Mouse (Mus musculus) hindbrain, embryonic 11.5 days (tissue): ENCODE data around the gene Anxa9. TPM values are rescaled to one million over a fixed set of nuclear protein-coding genes. Genes with fewer than 3 reads are reported as not detected.

Source experiments
- ATAC-seq: fragments of 200-750 bp; cut with Nextera tagmentation; 2 replicates; pipeline ENCODE4 v1.8.0; 2017; ENCODE audit warnings: mild to moderate bottlenecking, moderate TSS enrichment, moderate library complexity; ENCODE audit not compliant: low FRiP score
- DNase-seq: peaks from one replicate; pipeline ENCODE4 v3.0.0-alpha.2; 2015; ENCODE audit warnings: low spot score
- H3K27ac ChIP-seq: fragments of 300-500 bp; sonication (generic); 2 replicates; pipeline ENCODE4 v1.5.1; 2014; ENCODE audit warnings: mild to moderate bottlenecking, low read depth, low read length
- H3K27me3 ChIP-seq: fragments of 300-500 bp; sonication (generic); 2 replicates; pipeline ENCODE4 v1.6.1; 2014; ENCODE audit warnings: mild to moderate bottlenecking, low read length, moderate library complexity, mixed read lengths; ENCODE audit not compliant: control insufficient read depth, insufficient read depth
- H3K36me3 ChIP-seq: fragments of 300-500 bp; sonication (generic); 2 replicates; pipeline ENCODE4 v1.6.1; 2014; ENCODE audit warnings: mild to moderate bottlenecking, low read length, moderate library complexity, mixed read lengths; ENCODE audit not compliant: control insufficient read depth, insufficient read depth
- H3K4me1 ChIP-seq: fragments of 300-500 bp; sonication (generic); replicated peaks from 2 replicates; pipeline ENCODE4 v1.6.1; 2014; ENCODE audit warnings: low read length, mixed read lengths; ENCODE audit not compliant: control insufficient read depth, insufficient read depth
- H3K4me2 ChIP-seq: fragments of 300-500 bp; sonication (generic); replicated peaks from 2 replicates; pipeline ENCODE4 v1.6.1; 2014; ENCODE audit warnings: mild to moderate bottlenecking, low read depth, low read length
- H3K4me3 ChIP-seq: fragments of 300-500 bp; sonication (generic); 2 replicates; pipeline ENCODE4 v1.5.1; 2014; ENCODE audit warnings: low read depth, low read length
- H3K9ac ChIP-seq: fragments of 300-500 bp; sonication (generic); 2 replicates; pipeline ENCODE4 v1.6.1; 2014; ENCODE audit warnings: low read depth, low read length
- H3K9me3 ChIP-seq: fragments of 300-500 bp; sonication (generic); 2 replicates; pipeline ENCODE4 v1.6.1; 2016; ENCODE audit warnings: low read length; ENCODE audit not compliant: control insufficient read depth
- WGBS: fragments of 180-500 bp; shearing (Covaris S2); extraction: QIAGEN DNeasy Blood & Tissue Kit; methylation state at CpG from one replicate; pipeline ENCODE4 v1.1.7; 2014; 5-methylcytosine and 5-hydroxymethylcytosine counted together
- polyA plus RNA-seq: library from polyadenylated mRNA; unstranded; fragments of >200 nt; fragmentation: Nextera tagmentation; extraction: Ambion mirVana; gene quantifications from 2 replicates; pipeline ENCODE4 v1.2.1, GENCODE M21; 2014

Anxa9 gene
- polyA plus RNA-seq, 1 experiment from 2014 or later: 1.6 TPM

DNA sequence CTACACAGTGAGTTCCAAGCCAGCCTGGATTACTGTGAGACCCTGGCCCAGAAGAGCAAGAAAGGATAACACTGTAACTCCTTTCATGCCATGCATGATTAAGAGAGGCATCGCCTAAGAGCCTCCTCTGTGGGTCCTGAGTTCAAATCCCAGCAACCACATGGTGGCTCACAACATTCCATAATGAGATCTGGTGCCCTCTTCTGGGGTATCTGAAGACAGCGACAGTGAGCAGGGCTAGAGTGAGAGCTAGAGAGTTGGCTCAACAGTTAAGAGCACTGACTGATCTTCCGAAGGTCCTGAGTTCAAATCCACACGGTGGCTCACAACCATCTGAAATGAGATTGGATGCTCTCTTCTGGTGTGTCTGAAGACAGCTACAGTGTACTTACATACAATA is 32.5 kb downstream of the Anxa9 start:
- H3K4me2 ChIP-seq: no peak overlapping the region
- 92% methylated on average over 4 of the region's 4 CpGs for WGBS
- no peak overlapping the region for H3K9ac ChIP-seq

DNA sequence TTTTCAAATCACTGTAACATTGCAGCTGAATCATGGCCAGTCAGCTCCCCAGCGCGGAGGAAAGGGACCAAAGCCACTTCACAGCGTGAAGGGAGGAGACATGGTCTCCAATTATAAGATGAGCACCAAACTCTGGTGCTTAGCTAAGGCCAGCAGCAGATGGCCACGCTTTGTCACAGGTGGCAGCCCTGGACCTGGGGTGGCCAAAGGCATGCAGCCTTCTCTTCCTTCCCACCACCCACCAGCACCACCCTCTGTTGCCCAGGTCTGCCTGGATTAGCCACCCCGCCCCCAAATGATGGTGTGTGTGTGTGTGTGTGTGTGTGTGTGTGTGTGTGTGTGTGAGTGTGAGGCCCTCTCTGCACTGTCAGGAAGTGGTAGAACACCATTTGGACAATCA is 33.5 kb downstream of the Anxa9 start:
- Histone ChIP-seq H3K4me2 (no peak overlapping the region), H3K27ac (no peak overlapping the region), H3K4me1 (no peaks in the 10 kb centered on the region), H3K4me3 (no peak overlapping the region), H3K36me3 (no peaks in the 10 kb centered on the region), H3K9me3 (no peaks in the 10 kb centered on the region), H3K9ac (no peak overlapping the region), H3K27me3 (no peaks in the 10 kb centered on the region)
- DNase-seq (no peak), ATAC-seq (no peak)
- 94% methylated on average over 5 of the region's 5 CpGs for WGBS

More for the DNA sequence above, 32.5 kb downstream of the Anxa9 start:
- no peaks in the 10 kb centered on the region for H3K4me1 ChIP-seq
- H3K9me3 ChIP-seq: no peaks in the 10 kb centered on the region
- DNase-seq (no peak), ATAC-seq (no peak)
- H3K36me3 ChIP-seq: no peaks in the 10 kb centered on the region
- H3K4me3 ChIP-seq: no peak overlapping the region
- H3K27me3 ChIP-seq: no peaks in the 10 kb centered on the region
- H3K27ac ChIP-seq: no peak overlapping the region

DNA sequence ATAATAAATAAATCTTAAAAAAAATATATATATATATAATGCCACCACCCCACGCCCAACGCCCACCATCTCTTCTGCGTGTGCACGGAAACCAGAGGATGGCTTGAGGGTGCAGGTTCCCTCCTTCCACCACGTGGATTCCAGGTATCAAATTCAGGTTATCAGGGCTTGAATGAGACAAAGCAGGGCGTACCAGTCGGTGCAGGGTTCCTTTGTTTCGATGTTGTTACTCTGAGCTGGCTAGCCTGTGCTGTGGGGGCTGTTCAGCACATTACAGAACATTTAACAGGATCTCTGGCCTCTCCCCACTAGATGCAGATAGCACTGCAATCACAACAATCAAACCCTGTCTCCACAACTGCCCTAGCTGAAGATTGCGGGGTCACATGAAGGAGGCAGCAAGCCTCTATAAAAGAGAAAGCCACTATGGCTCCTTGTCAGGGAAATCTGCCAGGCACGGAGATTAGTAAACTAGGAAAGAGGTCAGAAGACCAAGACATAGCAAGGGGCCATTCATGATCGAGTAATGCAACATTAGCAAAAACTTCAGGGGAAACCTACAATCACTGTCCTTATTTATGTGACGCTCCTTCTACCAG is 36.1 kb downstream of the Anxa9 start:
- H3K4me1 ChIP-seq: no peaks in the 10 kb centered on the region
- 89% methylated on average over 12 of the region's 12 CpGs for WGBS
- H3K9me3 ChIP-seq: no peaks in the 10 kb centered on the region
- H3K27me3 ChIP-seq: no peaks in the 10 kb centered on the region
- ATAC-seq: no peak
- H3K4me2 ChIP-seq: no peak overlapping the region
- no peak overlapping the region for H3K4me3 ChIP-seq
- H3K36me3 ChIP-seq: 0 out of 2 replicates have a peak, but pooled peaks cover 3% of the 10 kb centered on the region
- no peak overlapping the region for H3K27ac ChIP-seq
- H3K9ac ChIP-seq: no peak overlapping the region
- no peak for DNase-seq

DNA sequence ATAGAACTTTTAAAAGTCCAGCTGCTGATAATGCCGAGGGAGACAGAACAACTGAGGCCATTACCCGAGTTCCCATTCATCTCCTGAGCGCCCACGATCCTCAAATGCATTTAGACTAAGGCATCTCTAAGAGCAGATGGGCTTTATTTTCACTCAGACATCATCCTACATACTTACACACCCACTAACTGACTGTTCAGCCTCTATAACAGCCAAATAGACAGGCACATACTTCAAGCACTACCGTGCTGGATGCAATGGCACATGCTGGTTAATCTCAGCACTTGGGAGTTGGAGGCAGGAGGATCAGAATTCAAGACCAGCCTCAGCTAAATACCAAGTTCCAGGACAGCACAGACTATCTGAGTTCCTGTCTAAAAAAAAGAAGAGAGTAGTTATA is 37.2 kb downstream of the Anxa9 start:
- Histone ChIP-seq H3K4me1 (no peaks in the 10 kb centered on the region), H3K4me2 (no peak overlapping the region), H3K9me3 (no peaks in the 10 kb centered on the region), H3K4me3 (no peak overlapping the region), H3K9ac (no peak overlapping the region), H3K36me3 (0 out of 2 replicates have a peak, but pooled peaks cover 3% of the 10 kb centered on the region), H3K27ac (no peak overlapping the region), H3K27me3 (no peaks in the 10 kb centered on the region)
- 84% methylated on average over 5 of the region's 5 CpGs for whole genome bisulfite sequencing
- ATAC-seq: no peak
- DNase-seq: no peak

DNA sequence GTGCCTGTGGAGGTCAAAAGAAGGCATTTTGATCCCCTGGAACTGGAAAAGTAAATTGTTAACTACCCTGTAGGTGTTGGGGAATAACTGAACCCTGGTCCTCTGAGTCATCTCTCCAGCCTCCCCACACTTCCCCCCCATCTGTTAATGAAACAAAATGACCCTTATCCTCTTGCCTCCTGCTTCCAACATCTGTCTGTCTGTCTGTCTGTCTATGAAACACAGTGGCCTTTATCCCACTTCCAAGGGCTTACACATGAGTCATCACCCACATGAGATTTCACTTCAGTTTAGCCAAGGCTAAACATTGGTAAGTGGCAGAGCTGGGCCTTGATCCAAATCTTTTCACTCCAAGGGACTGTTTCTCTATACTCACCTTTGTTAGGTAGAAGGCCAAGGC is 39.1 kb downstream of the Anxa9 start:
- H3K9me3 ChIP-seq: no peaks in the 10 kb centered on the region
- no peak overlapping the region for H3K27ac ChIP-seq
- DNase-seq (no peak), ATAC-seq (no peak)
- H3K4me3 ChIP-seq: no peak overlapping the region
- H3K4me1 ChIP-seq: no peaks in the 10 kb centered on the region
- H3K27me3 ChIP-seq: no peaks in the 10 kb centered on the region
- H3K4me2 ChIP-seq: no peak overlapping the region
- H3K36me3 ChIP-seq: 0 out of 2 replicates have a peak, but pooled peaks cover 3% of the 10 kb centered on the region
- H3K9ac ChIP-seq: no peak overlapping the region

DNA sequence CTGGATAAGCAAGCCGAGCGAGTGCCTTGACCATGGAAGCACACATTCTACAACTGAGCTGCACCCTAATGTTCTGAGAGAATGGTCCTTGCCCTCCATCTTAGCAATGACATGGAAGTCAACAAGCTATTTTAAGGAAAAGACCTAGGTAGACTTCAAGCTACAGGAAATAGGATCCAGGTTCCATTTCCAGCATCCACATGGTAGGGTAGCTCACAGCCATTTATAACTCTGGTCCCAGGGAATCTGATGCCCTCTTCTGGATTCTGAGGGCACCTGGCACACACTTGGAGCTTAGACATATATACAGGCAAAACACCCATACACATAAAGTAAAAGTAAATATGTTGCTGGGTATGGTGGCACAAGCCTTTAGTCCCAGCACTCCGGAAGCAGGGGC is 40.9 kb downstream of the Anxa9 start:
- ATAC-seq (no peak), DNase-seq (no peak)
- Histone ChIP-seq H3K4me1 (no peaks in the 10 kb centered on the region), H3K4me2 (no peak overlapping the region), H3K4me3 (no peak overlapping the region), H3K27me3 (no peaks in the 10 kb centered on the region), H3K9me3 (no peaks in the 10 kb centered on the region), H3K36me3 (peaks cover 6% of the 10 kb centered on the region; the same call in 1 of the 2 replicates), H3K9ac (no peak overlapping the region), H3K27ac (no peak overlapping the region)
- WGBS: 96% methylated on average over 3 of the region's 3 CpGs

DNA sequence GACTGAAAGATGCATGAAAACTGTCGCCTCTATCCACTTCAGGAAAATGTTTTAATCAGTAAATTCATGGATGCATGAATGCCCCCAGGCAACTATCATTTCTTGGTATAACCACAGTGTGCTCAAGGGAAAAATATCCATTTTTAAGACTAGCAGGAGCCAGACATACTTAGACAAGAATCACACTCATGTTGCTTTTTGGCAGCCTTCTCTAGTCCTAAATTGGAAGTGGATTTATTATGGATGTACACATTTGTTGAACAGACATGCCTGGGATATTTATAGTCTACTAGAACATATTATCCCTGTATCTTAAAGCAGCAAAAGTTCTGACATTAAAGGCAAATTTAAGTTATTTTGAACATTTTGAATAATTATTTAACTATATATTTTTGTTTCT is 42.3 kb downstream of the Anxa9 start:
- Histone ChIP-seq H3K4me2 (no peak overlapping the region), H3K9ac (no peak overlapping the region), H3K4me3 (no peak overlapping the region), H3K36me3 (peaks cover 6% of the 10 kb centered on the region; the same call in 1 of the 2 replicates), H3K4me1 (no peaks in the 10 kb centered on the region), H3K27me3 (no peaks in the 10 kb centered on the region), H3K9me3 (no peaks in the 10 kb centered on the region), H3K27ac (no peak overlapping the region)
- ATAC-seq (no peak), DNase-seq (no peak)
- WGBS: 90% methylated on average over 1 of the region's 1 CpGs

DNA sequence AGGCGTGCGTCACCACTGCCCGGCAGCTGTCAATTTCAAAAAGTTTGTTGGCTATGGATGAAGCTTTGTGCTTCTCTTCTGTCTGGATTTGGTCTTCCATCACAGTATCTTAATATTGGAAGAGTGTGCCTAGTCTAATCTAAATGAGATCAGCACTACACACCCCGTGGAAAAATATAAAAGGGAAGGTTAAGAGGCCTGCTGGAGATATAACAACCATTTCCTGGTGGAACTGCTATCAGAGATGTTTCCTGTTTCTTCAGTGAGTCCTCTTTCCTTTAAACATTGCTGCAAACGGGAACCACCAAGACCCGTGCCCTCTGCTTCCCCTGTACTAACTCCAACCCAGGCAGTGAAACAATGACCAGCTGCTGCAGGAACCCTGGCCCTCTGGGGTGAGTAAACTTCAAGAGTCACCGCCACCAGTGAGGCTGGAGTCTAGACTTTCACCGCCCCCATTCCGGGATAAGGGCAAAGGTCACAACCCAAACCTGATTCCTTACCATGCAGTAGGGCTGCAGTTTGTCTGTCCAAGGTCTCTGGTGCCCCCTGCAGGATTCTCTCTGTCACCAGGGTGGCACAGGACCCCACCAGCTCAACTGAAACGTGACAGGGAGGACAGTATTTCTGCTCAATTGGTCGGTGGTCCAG is 43.8 kb downstream of the Anxa9 start:
- H3K36me3 ChIP-seq: peaks cover 6% of the 10 kb centered on the region; the same call in 1 of the 2 replicates
- 47% methylated on average over 11 of the region's 11 CpGs for WGBS
- H3K4me1 ChIP-seq: no peaks in the 10 kb centered on the region
- no peak for ATAC-seq
- H3K27ac ChIP-seq: no peak overlapping the region
- DNase-seq: peak; percentile 66
- no peak overlapping the region for H3K9ac ChIP-seq
- H3K4me2 ChIP-seq: no peak overlapping the region
- no peaks in the 10 kb centered on the region for H3K27me3 ChIP-seq
- no peak overlapping the region for H3K4me3 ChIP-seq
- H3K9me3 ChIP-seq: no peaks in the 10 kb centered on the region

DNA sequence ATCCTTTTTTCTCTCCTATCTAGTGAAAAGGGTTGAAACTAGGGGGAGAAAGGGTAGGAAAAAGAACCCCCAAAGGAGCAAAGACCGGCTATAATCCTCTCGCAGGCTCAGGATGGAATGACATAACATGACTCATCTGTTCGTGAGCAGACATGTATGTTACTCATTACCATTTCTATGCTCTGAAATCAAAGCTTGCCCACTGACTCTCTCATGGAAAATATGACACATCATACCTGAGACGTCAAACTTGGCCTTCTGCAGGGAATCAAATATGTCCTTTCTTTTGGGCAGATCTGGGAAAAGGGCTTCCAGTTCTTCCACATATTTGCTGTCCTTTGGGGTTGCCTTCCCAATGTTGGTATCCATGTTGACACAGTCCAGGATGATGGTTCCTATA is 45.0 kb downstream of the Anxa9 start:
- WGBS: 88% methylated on average over 4 of the region's 4 CpGs
- Histone ChIP-seq H3K27me3 (no peaks in the 10 kb centered on the region), H3K9ac (no peak overlapping the region), H3K4me3 (no peak overlapping the region), H3K36me3 (peaks cover 5% of the 10 kb centered on the region; the same call in 1 of the 2 replicates), H3K9me3 (no peaks in the 10 kb centered on the region), H3K4me2 (no peak overlapping the region), H3K4me1 (no peaks in the 10 kb centered on the region), H3K27ac (no peak overlapping the region)
- ATAC-seq: no peak
- no peak for DNase-seq
